Mouse (Mus musculus): ENCODE measurements around the gene Sit1. TPM values are rescaled to one million over a fixed set of nuclear protein-coding genes. Genes with fewer than 3 reads are reported as not detected.

The Sit1 gene
- polyA plus RNA-seq, 1 experiment = not detected

GRCm38 (mm10) chr4:43454041-43454836 is 29.3 kb downstream of the Sit1 start, which contains the start of gene Cd72:
Gene Cd72, minus strand, starts transcription at chr4:43454628.
- TF ChIP-seq GATA1 (IDR thresholded peaks at IDR 0.05; ENCODE audit: low read length) = no peak

- no peak for TF ChIP-seq GATA1 (IDR thresholded peaks at IDR 0.05; ENCODE audit: low read length)
These were observed 30.1 kb downstream of the Sit1 start for GRCm38 (mm10) chr4:43453413-43453812.

DNA sequence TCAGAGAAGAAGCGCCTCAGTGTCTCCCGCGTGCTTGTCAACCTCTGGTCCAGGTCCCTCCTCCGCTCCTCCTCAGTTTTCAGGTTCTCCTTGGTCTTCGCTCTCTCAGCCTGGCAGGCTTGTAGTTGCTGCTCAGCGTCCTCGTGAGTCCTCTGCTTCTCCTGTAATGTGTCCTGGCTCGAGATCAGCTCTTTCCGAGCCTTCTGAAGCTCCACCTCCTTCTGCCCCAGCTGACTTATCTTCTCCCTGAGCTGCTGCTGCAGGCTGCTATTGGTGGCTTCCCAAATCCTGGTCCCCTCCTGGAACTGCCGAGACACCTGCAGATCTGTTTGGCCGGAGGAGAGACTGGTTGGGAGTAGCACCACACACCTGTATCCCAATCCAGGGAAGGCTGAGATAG is 31.2 kb downstream of the Sit1 start:
- no peak for TF ChIP-seq GATA1 (IDR thresholded peaks at IDR 0.05; ENCODE audit: low read length)

- no peak for TF ChIP-seq GATA1 (IDR thresholded peaks at IDR 0.05; ENCODE audit: low read length)
These were observed 35.0 kb downstream of the Sit1 start for GRCm38 (mm10) chr4:43448554-43448953.

DNA sequence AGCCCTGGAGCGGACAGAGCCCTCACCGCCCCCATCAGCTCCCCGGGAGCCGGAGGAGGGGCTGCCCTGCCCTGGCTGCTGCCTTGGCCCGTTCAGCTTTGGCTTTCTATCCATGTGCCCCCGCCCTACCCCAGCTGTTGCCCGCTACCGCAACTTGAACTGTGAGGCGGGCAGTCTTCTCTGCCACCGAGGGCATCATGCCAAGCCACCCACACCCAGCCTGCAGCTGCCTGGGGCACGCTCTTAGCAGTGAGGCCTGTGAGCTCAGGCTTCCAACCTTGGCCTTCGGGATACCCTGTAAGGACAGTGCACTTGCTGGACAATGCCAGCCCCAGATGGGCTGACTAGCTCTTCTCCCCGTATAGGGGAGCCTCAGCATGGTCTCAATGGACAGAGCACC is 36.3 kb downstream of the Sit1 start:
- TF ChIP-seq GATA1 (IDR thresholded peaks at IDR 0.05; ENCODE audit: low read length) = no peak

- TF ChIP-seq GATA1 (IDR thresholded peaks at IDR 0.05; ENCODE audit: low read length) = no peak
These were observed 40.0 kb downstream of the Sit1 start for GRCm38 (mm10) chr4:43443511-43443910.

DNA sequence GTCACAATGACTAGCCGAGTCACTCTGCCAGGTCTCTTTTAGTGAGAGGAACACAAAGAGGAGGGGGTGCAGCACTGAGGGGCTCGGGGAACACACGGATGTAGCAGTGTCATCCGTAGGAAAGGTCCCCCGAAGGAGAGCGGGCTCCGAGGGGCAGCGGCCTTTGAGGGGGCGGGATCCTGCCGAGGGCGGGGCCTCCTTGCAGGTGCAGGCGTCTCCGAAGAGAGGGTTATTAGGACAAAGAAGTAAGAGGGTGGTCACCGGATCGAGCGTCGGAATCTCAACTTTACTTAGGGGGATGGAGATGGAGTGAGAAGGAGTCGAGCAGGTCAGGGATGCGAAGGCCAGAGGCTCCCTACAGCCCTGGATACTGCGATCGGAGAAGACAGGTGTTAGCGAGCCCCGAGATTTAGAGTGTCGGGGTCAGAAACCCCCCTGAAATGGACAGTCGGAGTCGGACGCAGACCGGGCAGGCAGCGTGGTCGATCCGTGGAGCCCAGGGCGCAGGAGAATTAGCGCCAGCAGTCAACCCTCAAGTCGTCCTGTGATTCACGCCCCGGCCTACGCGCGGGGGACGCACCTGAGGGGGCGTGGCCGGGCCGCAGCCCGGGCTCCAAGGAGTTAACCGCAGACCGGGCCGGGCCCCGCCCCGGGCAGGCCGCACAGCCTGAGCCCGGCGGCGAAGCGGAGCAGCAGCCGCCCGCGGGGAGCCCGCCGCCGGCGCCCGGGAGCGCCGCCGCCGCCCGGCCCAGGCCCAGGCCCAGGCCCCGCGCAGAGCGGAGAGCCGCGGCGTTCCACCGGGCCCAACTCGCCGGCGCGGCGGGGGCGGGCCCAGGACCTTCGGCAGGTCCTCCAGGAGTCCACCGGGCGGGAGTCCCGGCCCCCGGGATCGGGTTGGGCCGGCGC is 40.8 kb downstream of the Sit1 start:
- no peak for TF ChIP-seq GATA1 (IDR thresholded peaks at IDR 0.05; ENCODE audit: low read length)

DNA sequence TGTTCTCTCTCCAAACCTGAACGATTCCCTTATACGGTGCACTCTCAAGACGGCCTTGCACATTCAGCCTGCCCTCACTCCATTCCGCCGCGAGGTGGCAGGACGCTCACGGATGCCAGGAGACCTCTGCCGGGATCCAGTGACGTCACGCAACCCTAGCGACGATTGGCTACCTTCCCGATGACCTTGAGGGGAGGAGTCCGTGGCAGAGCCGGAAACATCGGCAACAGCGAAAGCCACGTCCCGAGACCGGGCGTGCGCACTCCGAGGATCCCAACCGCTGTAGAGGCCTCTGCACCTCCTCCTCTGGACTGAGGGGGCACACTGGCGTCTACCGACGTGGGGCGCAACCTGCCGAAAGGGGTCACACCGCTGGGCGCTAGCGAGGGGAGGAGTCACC is 41.5 kb downstream of the Sit1 start:
- no peak for TF ChIP-seq GATA1 (IDR thresholded peaks at IDR 0.05; ENCODE audit: low read length)

- TF ChIP-seq GATA1 (IDR thresholded peaks at IDR 0.05; ENCODE audit: low read length) = no peak
These were observed 41.9 kb downstream of the Sit1 start, which contains the start of gene Tesk1 for GRCm38 (mm10) chr4:43441639-43442038. Gene Tesk1, plus strand, starts transcription at chr4:43441939.

- no peak for TF ChIP-seq GATA1 (IDR thresholded peaks at IDR 0.05; ENCODE audit: low read length)
These were observed 50.7 kb downstream of the Sit1 start for GRCm38 (mm10) chr4:43432832-43433231.

Other genes with a start within 250 kb of the Sit1 start
- gene Atp8b5, start 216.6 kb downstream of the Sit1 start, polyA plus RNA-seq (2012) = 0.06 TPM in 1 of 2 replicates, not detected in the other
- gene Rusc2, start 101.8 kb downstream of the Sit1 start, polyA plus RNA-seq (2012) = 1.1 and 1.2 TPM in 2 replicates
- not detected in 2 replicates for gene Fam166b, start 54.6 kb downstream of the Sit1 start, polyA plus RNA-seq (2012)
- 54.2 and 56.9 TPM in 2 replicates for gene Tesk1, start 41.8 kb downstream of the Sit1 start, polyA plus RNA-seq (2012)
- gene Cd72, start 29.1 kb downstream of the Sit1 start, polyA plus RNA-seq (2012) = not detected in 2 replicates
- gene Ccdc107, start 9.2 kb upstream of the Sit1 start, polyA plus RNA-seq (2012) = 69.1 and 82.1 TPM in 2 replicates
- 14.1 and 17.4 TPM in 2 replicates for gene Arhgef39, start 16.0 kb upstream of the Sit1 start, polyA plus RNA-seq (2012)
- not detected in 2 replicates for gene Car9, start 23.2 kb upstream of the Sit1 start, polyA plus RNA-seq (2012)
- not detected in 2 replicates for gene Tpm2, start 40.0 kb upstream of the Sit1 start, polyA plus RNA-seq (2012)
- gene Creb3, start 78.6 kb upstream of the Sit1 start, polyA plus RNA-seq (2012) = 1.6 and 2.6 TPM in 2 replicates
- gene Tln1, start 79.0 kb upstream of the Sit1 start, polyA plus RNA-seq (2012) = 169 and 178 TPM in 2 replicates
- 31.2 and 129 TPM in 2 replicates for gene Rgp1, start 95.0 kb upstream of the Sit1 start, polyA plus RNA-seq (2012)
- gene Gba2, start 95.1 kb upstream of the Sit1 start, polyA plus RNA-seq (2012) = 13.5 and 21.5 TPM in 2 replicates
- not detected in 2 replicates for gene Msmp, start 100.8 kb upstream of the Sit1 start, polyA plus RNA-seq (2012)
- 0.11 TPM in 2 replicates for gene Npr2, start 148.2 kb upstream of the Sit1 start, polyA plus RNA-seq (2012)
- not detected in 2 replicates for gene Spag8, start 169.9 kb upstream of the Sit1 start, polyA plus RNA-seq (2012)
- gene Hint2, start 172.7 kb upstream of the Sit1 start, polyA plus RNA-seq (2012) = 45.3 and 51.0 TPM in 2 replicates
- 3.2 and 3.4 TPM in 2 replicates for gene Tmem8b, start 185.2 kb upstream of the Sit1 start, polyA plus RNA-seq (2012)
- 0.01 and 0.02 TPM in 2 replicates for gene Fam221b, start 185.4 kb upstream of the Sit1 start, polyA plus RNA-seq (2012)
- gene Olfr70, start 217.1 kb upstream of the Sit1 start, polyA plus RNA-seq (2012) = not detected in 2 replicates
- not detected in 2 replicates for gene Olfr71, start 226.5 kb upstream of the Sit1 start, polyA plus RNA-seq (2012)
- not detected in 2 replicates for gene Hrct1, start 243.5 kb upstream of the Sit1 start, polyA plus RNA-seq (2012)
- gene Spaar, start 246.3 kb upstream of the Sit1 start, polyA plus RNA-seq (2012) = not detected in 2 replicates

All from G1E-ER4 (cell line).